Mouse (Mus musculus) liver, embryonic 14.5 days (tissue): ENCODE measurements at regions not wholly inside any gene's neighbourhood (a gene's known extent, or its start where the extent isn't known, plus 50 kb on each side); places are given as distances from the start of the nearest gene placed in this dataset.

ENCODE experiments used
- ATAC-seq: fragments of 200-750 bp; cut with Nextera tagmentation; 2 replicates; pipeline ENCODE4 v1.8.0; 2017; ENCODE audit warnings: moderate number of reproducible peaks, mild to moderate bottlenecking, moderate library complexity; ENCODE audit not compliant: insufficient read depth
- DNase-seq, 3 experiments: peaks; one replicate each; pipeline ENCODE4 v3.0.0-alpha.2; 2012 to 2013; ENCODE audit warnings: low read depth in 3 of 3, low spot score in 3 of 3
- H3K27ac ChIP-seq: fragments of 300-500 bp; sonication (generic); 2 replicates; pipeline ENCODE4 v1.5.1; 2014; ENCODE audit warnings: moderate library complexity, mild to moderate bottlenecking, control low read depth, inconsistent platforms
- H3K27me3 ChIP-seq: fragments of 300-500 bp; sonication (generic); 2 replicates; pipeline ENCODE4 v1.6.1; 2014; ENCODE audit warnings: mild to moderate bottlenecking, low read length, moderate library complexity; ENCODE audit not compliant: control insufficient read depth, insufficient read depth
- H3K36me3 ChIP-seq: fragments of 300-500 bp; sonication (generic); replicated peaks from 2 replicates; pipeline ENCODE4 v1.6.1; 2014; ENCODE audit warnings: low read depth; ENCODE audit not compliant: control insufficient read depth, insufficient read depth
- H3K4me1 ChIP-seq, 2 experiments: fragments of 200-500 bp in 1 of 2; fragments of 300-500 bp in 1 of 2; sonication (generic) in 1 of 2; replicated peaks; 2 replicates each; pipeline ENCODE4 v1.6.1; 2012 to 2014; ENCODE audit warnings: antibody characterized with exemption in 1 of 2, inconsistent platforms in 1 of 2, low read length in 1 of 2; ENCODE audit not compliant: control insufficient read depth in 2 of 2, insufficient read depth in 2 of 2
- H3K4me2 ChIP-seq: fragments of 300-500 bp; sonication (generic); 2 replicates; pipeline ENCODE4 v1.6.1; 2014; ENCODE audit warnings: low read depth, mild to moderate bottlenecking, control low read depth, moderate library complexity
- H3K4me3 ChIP-seq, 2 experiments: fragments of 200-500 bp in 1 of 2; fragments of 300-500 bp in 1 of 2; sonication (generic) in 1 of 2; 2 replicates each; pipeline ENCODE4 v1.5.1; 2012 to 2014; ENCODE audit warnings: low read depth in 2 of 2, low read length in 2 of 2, mild to moderate bottlenecking in 2 of 2, control low read depth in 1 of 2, inconsistent platforms in 1 of 2, moderate library complexity in 1 of 2; ENCODE audit not compliant: insufficient read depth in 1 of 2
- H3K9ac ChIP-seq: fragments of 300-500 bp; sonication (generic); replicated peaks from 2 replicates; pipeline ENCODE4 v1.6.1; 2014; ENCODE audit warnings: mild to moderate bottlenecking, control low read depth, moderate library complexity
- H3K9me3 ChIP-seq: fragments of 300-500 bp; sonication (generic); 2 replicates; pipeline ENCODE4 v1.6.1; 2016; ENCODE audit warnings: low read length, mixed read lengths; ENCODE audit not compliant: control insufficient read depth
- CTCF ChIP-seq: IDR thresholded peaks from 2 replicates; pipeline ENCODE4 v1.5.1; 2016; ENCODE audit warnings: antibody characterized with exemption, low read depth, control low read depth
- EP300 ChIP-seq: IDR thresholded peaks from 2 replicates; pipeline ENCODE4 v1.6.1; 2016; ENCODE audit warnings: antibody characterized with exemption, low read depth
- WGBS: fragments of 180-500 bp; shearing (Covaris S2); extraction: QIAGEN DNeasy Blood & Tissue Kit; methylation state at CpG from one replicate; pipeline ENCODE4 v1.1.7; 2014; ENCODE audit not compliant: insufficient replicate concordance; 5-methylcytosine and 5-hydroxymethylcytosine counted together

GRCm38 (mm10) chr13:101954521-101954920, 186.5 kb upstream of the Pik3r1 start:
- ATAC-seq = no peak
- Histone ChIP-seq H3K36me3 (no peaks in the 10 kb centered on the region), H3K4me2 (no peak overlapping the region), H3K9ac (no peak overlapping the region), H3K4me3 (no peak overlapping the region), H3K27me3 (no peaks in the 10 kb centered on the region), H3K4me1 (no peaks in the 10 kb centered on the region), H3K9me3 (no peaks in the 10 kb centered on the region), H3K27ac (no peak overlapping the region)
- no peak for DNase-seq
- TF ChIP-seq CTCF (no peak), EP300 (no peak)
- 50% methylated on average over 3 of the region's 3 CpGs for WGBS

- H3K4me2 ChIP-seq = no peak overlapping the region
- H3K27me3 ChIP-seq = no peaks in the 10 kb centered on the region
- DNase-seq (no peak), ATAC-seq (no peak)
- no peak overlapping the region for H3K4me3 ChIP-seq
- no peak overlapping the region for H3K27ac ChIP-seq
- H3K9ac ChIP-seq = no peak overlapping the region
- no peaks in the 10 kb centered on the region for H3K9me3 ChIP-seq
- H3K4me1 ChIP-seq = no peaks in the 10 kb centered on the region
- WGBS = 63% methylated on average over 7 of the region's 7 CpGs
- no peak for TF ChIP-seq CTCF
- no peak for TF ChIP-seq EP300
- no peaks in the 10 kb centered on the region for H3K36me3 ChIP-seq
Measured at GRCm38 (mm10) chr13:101955806-101956418, 187.9 kb upstream of the Pik3r1 start.

GRCm38 (mm10) chr13:101957782-101958181, 189.8 kb upstream of the Pik3r1 start:
- Histone ChIP-seq H3K4me2 (no peak overlapping the region), H3K36me3 (no peaks in the 10 kb centered on the region)

GRCm38 (mm10) chr13:101965537-101965936, 197.5 kb upstream of the Pik3r1 start:
- Histone ChIP-seq H3K27ac (no peak overlapping the region), H3K4me2 (no peak overlapping the region), H3K4me3 (no peak overlapping the region), H3K9me3 (no peaks in the 10 kb centered on the region), H3K4me1 (no peaks in the 10 kb centered on the region; a peak in 1 of 4 replicates), H3K36me3 (no peaks in the 10 kb centered on the region), H3K9ac (no peak overlapping the region), H3K27me3 (no peaks in the 10 kb centered on the region)
- WGBS = 64% methylated on average over 7 of the region's 7 CpGs
- ATAC-seq = no peak
- DNase-seq = no peak
- TF ChIP-seq EP300 = no peak
- no peak for TF ChIP-seq CTCF

More at GRCm38 (mm10) chr13:101957782-101958181, 189.8 kb upstream of the Pik3r1 start:
- ATAC-seq (no peak), DNase-seq (no peak)
- Histone ChIP-seq H3K9ac (no peak overlapping the region), H3K9me3 (no peaks in the 10 kb centered on the region), H3K4me3 (no peak overlapping the region), H3K4me1 (no peaks in the 10 kb centered on the region), H3K27me3 (no peaks in the 10 kb centered on the region), H3K27ac (no peak overlapping the region)
- WGBS = 76% methylated on average over 4 of the region's 4 CpGs
- TF ChIP-seq EP300 (no peak), CTCF (no peak)

- WGBS = 60% methylated on average over 8 of the region's 8 CpGs
- TF ChIP-seq CTCF (no peak), EP300 (no peak)
- DNase-seq (no peak), ATAC-seq (no peak)
- Histone ChIP-seq H3K27me3 (no peaks in the 10 kb centered on the region), H3K27ac (no peak overlapping the region), H3K9me3 (no peaks in the 10 kb centered on the region), H3K9ac (no peak overlapping the region), H3K36me3 (no peaks in the 10 kb centered on the region), H3K4me1 (no peaks in the 10 kb centered on the region; a peak in 1 of 4 replicates), H3K4me3 (no peak overlapping the region), H3K4me2 (no peak overlapping the region)
Measured at GRCm38 (mm10) chr13:101966799-101967397, 198.9 kb upstream of the Pik3r1 start.
